Mouse (Mus musculus): Measurements from ENCODE around the gene Mybphl.

DNA sequence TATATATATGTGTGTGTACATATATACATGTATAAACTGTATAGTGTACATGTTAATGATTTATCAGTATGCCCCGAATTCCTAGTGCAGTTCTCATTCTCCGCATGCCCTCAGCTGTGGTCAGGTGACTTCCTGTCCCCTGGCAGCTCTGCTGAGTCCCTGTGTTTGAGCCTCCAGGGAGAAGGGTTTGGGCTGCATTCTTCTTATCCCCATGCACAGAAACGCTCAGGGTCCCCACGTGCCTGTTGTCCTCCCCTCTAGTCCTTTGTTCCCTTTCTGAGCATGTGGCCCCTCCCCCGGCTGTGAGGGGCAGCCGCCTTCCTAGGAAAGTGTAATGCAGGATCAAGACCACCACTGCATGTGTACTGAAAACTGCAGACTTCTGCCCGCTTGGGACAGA lies 3.8 kb upstream of the Mybphl start:
- TF ChIP-seq CTCF (IDR thresholded peaks at IDR 0.05; ENCODE audit: low read depth, low read length) (no peak), POLR2A (IDR thresholded peaks at IDR 0.05; ENCODE audit: insufficient read depth, low read length) (no peak)
